Mouse (Mus musculus) frontal cortex, adult 2 months (tissue): Measurements from ENCODE around the gene Senp2. TPM values are rescaled to one million over a fixed set of nuclear protein-coding genes. Genes with fewer than 3 reads are reported as not detected.
"Not testable (repeated sequence)": the region's sequence is repeated elsewhere in the genome, so short reads cannot be mapped to it uniquely, and the experiment has no call there.

ENCODE experiments used
- DNase-seq, 2 experiments: peaks; one replicate each; pipeline ENCODE4 v3.0.0; 2022; ENCODE audit warnings: low spot score in 1 of 2; ENCODE audit errors: extremely low spot score in 1 of 2
- polyA plus RNA-seq: library from polyadenylated mRNA; depleted of rRNA; stranded (reverse); fragments of >200 nt; gene quantifications from 2 replicates; pipeline ENCODE4 v1.2.3, GENCODE M21; 2012; rRNA removed

Senp2 gene
- polyA plus RNA-seq: 59.8 and 60.1 TPM in 2 replicates

GRCm38 (mm10) chr16:22009099-22009584 is at the start of gene Senp2:
Senp2 (plus strand) TSS chr16:22009484.
- DNase-seq: peak; percentile 100

GRCm38 (mm10) chr16:21965576-21965975 is 43.7 kb upstream of the Senp2 start:
- no peak for DNase-seq

DNA sequence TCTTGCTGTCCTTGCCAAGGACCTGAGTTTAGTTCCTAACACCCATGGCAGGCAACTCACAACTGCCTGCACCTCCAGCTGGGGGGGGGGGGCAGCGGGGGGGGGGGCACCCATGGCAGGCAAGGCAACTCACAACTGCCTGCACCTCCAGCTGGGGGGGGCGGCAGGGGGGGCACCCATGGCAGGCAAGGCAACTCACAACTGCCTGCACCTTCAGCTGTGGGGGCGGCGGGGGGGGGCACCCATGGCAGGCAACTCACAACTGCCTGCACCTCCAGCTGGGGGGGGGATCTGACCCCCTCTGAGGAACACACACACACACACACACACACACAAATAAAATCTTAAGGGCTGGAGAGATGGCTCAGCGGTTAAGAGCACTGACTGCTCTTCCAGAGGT is 39.4 kb upstream of the Senp2 start:
- DNase-seq: no peak

DNA sequence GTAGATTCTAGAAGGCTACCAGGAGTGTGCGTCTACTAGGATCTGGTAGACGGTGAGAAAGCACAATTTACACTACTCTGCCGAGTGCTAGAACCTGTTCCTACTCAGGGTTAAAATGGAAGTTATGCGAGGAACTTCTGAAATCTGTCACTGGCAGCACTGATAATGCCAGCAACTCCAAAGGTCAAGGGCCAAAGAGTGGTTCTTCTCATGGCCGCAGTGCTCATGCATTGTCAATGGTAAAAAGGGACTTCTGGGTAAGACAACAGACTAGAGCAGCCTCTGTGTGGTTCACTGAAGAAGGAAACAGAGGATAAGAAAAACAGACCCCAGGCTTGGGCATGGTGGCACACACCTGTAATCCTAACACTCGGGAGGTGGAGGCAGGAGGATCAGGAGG is 38.7 kb upstream of the Senp2 start:
- no peak for DNase-seq

- no peak for DNase-seq
Measured at GRCm38 (mm10) chr16:21971446-21971845, 37.8 kb upstream of the Senp2 start.

DNA sequence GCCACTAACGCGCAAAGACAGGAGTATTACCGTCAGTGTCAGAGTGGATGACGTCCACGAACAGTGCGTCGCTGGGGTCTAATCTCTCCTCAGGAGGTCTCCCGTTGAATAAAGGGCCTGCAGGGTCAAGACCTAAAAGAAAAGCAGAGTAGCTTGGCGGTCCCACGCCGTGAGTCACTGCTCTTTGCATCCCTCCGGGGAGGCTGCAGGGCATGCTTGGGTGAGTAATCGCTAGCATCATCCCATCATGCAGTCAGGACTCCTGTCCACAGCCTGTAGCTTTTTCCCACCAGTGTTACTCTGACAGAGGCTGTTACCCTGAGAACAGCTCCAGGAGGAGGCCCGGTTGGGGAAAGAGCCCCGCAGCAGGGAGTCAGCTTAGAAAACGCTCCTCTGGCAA is 33.1 kb upstream of the Senp2 start:
- DNase-seq: peak in 1 of 2 experiments; percentile 17

GRCm38 (mm10) chr16:21977347-21977746 is 31.9 kb upstream of the Senp2 start:
- peak in 1 of 2 experiments; percentile 32 for DNase-seq

DNA sequence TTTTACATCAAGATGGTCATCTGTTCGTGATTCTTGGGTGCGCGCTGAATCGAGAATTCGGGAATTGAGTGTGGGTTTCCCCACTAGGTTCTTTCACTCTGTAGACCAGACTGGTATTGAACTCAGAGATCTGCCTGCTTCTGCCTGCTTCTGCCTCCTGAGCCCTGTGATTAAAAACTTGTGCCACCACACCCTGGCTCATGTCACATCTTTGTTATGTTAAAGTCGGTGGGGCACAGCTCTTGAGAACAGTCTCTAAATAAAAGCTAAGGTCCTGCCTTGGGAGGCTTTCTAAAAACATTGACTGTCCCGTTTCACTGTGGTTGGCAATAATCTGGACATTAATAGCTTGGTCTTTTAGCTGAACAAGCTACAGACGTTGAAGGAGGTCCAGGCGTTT is 26.1 kb upstream of the Senp2 start:
- DNase-seq: no peak

- DNase-seq: no peak
Measured at GRCm38 (mm10) chr16:21983581-21983980, 25.7 kb upstream of the Senp2 start.

GRCm38 (mm10) chr16:21984091-21984490 is 25.2 kb upstream of the Senp2 start:
- no peak for DNase-seq

DNA sequence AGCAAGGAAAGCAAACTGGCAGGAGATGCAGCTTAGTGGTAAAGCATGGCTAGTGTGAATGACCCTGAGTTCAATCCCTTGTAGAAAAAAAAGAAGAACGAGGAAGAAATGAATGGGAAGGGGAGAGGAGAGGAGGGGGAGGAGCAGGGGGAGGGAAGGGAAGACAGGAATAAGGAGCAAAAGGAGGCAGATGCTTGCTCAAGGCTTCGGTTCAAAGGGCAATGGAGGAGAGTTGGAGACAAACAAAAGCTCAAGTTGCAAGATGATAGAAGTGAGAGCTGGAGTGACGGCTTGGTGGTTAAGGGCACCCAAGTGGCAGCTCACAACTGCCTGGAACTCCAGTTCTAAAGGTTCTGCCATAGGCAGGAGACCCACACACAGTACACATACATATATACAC is 23.1 kb upstream of the Senp2 start:
- DNase-seq: no peak

DNA sequence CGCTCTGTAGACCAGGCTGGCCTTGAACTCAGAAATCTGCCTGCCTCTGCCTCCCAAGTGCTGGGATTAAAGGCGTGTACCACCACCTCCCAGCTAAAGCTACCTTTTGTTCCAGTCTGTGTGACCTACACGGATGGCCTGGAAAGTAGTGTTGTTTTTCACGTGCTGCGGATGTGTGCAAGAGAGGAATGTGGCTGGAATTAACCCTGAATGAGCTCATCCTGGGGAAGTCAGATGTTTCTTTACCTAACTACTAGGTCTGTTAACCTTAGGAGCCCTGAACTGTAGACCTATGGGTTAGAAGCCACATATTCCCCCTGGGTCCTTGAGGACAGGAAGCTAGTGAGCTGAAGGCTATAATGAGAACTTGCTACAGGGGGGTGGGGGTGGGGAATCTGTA is 21.3 kb upstream of the Senp2 start:
- no peak for DNase-seq

GRCm38 (mm10) chr16:21990893-21991292 is 18.4 kb upstream of the Senp2 start:
- not testable (repeated sequence) for DNase-seq

DNA sequence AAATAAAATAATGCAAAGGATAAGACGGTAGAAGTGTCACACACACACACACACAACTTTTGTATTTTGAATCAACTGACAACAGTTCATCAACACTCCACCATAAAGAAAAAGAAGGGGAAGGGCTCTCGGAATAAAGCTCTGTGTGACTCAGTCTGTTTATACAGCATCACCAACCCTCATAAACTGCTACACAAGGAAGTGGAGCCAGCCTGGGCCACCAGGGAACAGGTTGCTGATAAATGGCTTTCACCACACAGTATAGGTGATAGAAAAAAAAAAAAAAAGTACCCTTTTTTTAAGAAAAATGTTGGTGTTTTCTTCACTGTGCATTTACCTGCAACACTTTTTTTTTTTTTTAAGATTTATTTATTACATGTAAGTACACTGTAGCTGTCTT is 17.5 kb upstream of the Senp2 start:
- DNase-seq: no peak

DNA sequence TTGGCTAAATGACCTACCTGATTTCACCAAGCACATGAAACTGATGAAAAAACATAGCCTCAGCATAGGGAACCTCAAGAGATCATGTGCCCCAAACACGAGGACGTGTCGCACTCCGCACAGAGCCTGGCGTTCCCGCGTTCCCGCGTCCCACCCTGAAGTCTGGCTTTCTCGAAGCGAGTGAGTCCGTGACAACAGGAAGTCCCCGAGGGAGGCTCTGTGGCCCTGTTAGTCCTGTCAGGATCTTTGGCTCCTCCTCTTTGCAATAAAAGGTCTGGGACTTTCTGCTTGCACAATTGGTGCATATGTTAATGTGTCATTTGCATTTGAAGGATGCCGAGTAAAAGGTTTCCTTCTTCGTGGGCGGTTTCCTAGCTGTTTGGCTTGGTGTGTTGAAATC is 14.0 kb upstream of the Senp2 start, which contains the start of gene Liph:
Gene Liph (minus strand): TSS at position 360 of the 400 bp plus-strand sequence.
- DNase-seq: peak in 1 of 2 experiments; percentile 11

GRCm38 (mm10) chr16:21996402-21996801 is 12.9 kb upstream of the Senp2 start:
- DNase-seq: no peak

DNA sequence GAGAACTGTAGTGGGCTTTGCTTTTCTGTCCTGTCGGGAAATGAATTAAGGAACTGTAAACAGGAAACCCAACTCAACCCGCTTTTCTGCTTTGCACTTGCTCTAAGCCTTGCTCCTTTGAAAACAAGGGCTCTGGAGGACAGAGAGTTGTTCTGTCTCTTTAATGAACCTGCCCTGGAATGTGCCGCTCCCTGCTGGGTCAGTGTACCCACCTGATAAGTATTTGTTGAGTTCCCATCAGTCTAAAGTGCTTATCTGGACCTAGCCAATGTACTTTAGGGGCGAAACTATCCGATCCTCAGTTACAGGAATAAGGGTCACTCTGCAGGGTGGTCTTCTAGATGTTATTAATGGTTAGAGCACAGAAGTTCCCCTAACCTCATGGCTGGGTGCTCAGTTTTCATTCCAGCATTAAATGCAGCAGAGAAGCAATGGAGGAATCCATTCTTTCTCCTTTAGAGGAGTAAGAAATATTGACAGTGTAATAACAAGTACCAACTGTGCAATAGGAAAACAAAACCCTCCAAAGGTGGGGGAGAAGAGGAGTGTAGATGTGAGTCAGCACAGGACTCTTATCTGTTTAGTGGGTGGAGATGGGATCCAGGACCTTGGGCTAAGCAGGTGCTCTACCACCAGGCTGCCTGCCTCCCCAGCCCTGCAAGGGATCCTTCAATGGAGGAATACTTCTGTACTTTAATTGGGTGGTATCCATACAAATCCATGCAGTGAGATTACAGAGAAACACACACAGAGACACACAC is 12.2 kb upstream of the Senp2 start:
- no peak for DNase-seq

DNA sequence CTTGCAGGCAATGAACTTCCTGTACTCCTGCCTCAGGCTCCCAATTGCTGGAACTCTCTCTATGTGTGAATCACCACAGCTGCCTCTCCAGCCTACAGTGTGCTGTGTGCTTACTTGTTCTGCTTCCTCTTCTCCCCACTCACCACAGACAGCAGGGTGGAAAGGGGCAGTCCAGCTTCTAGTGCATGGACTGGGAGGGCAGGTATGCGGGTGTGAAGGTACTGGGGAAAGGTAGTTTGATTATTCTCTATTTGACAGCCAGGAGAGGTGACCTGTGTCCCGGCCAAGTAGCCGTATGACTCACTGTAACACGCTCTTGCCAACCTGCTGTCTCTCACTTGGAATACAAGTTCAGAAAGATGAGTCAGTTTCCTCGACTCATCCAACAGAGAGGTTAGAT is 11.2 kb upstream of the Senp2 start:
- DNase-seq: peak in 1 of 2 experiments; percentile 29

- no peak for DNase-seq
Measured at GRCm38 (mm10) chr16:21999941-22000690, 9.2 kb upstream of the Senp2 start.

DNA sequence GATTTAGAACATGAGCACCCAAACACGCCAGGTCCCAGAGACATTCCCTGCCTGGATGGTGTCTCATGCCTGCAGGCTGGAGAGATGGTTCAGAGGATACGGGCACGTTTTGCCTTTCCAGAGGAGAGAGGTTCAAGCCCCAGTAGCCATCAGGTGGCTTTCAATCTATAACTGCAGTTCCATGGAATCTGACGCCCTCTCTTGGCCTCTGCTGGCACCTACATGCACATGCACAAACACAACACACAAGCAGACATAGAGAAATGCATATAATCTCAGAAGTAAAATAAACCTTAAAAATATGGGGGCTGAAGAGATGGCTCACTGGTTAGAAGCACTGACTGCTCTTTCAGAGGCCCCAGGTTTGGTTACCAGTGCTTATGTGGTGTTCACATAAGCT is 8.1 kb upstream of the Senp2 start:
- no peak for DNase-seq

GRCm38 (mm10) chr16:22001606-22002005 is 7.7 kb upstream of the Senp2 start:
- no peak for DNase-seq

- DNase-seq: no peak
Measured at GRCm38 (mm10) chr16:22009596-22009995, 312 bp downstream of the Senp2 start.
